Mouse (Mus musculus): Measurements from ENCODE around the gene Rnf150. TPM values are rescaled to one million over a fixed set of nuclear protein-coding genes. Genes with fewer than 3 reads are reported as not detected.
A peak's percentile ranks its signal among the peaks of the same experiment; 100 is the strongest.

The Rnf150 gene
- polyA plus RNA-seq, 1 experiment, result 3.5 TPM

DNA sequence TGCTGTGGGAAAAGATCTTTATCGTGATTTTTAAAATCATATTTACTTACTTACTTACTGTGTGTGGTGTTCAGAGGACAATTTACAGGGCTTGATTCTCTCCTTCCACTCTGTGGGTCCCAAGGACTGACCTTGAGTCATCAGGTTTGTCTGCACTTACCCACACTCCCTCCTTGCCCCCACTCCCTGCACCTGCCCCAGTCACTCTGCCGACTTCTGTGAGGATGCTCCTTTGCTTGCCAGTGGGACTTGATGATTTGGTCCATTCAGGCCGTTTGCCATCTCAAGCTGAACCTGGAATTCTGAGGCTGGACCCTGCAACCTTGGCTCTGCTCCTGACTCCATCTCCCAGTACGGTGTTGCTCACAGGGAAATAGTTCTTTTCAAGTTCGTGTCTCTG, 63.4 kb downstream of the Rnf150 start:
- H3K36me3 ChIP-seq (ENCODE audit: control insufficient read depth, insufficient read depth), result no peaks in the 10 kb centered on the region
- TF ChIP-seq MYOG (IDR thresholded peaks at IDR 0.05; ENCODE audit: control insufficient read depth, extremely low read depth, insufficient read length) (no peak), MYOD1 (IDR thresholded peaks at IDR 0.05; ENCODE audit: control insufficient read depth, insufficient read length, low read depth) (peak; percentile 99), USF1 (IDR thresholded peaks at IDR 0.05; ENCODE audit: low read depth) (no peak)
- no peaks in the 10 kb centered on the region for H3K27me3 ChIP-seq (ENCODE audit: control insufficient read depth, insufficient read depth, insufficient read length)
- no peak overlapping the region for H3K4me3 ChIP-seq (ENCODE audit: insufficient read depth, poor library complexity, severe bottlenecking)
- H3K79me2 ChIP-seq (ENCODE audit: control insufficient read depth, insufficient read depth), result no peaks in the 10 kb centered on the region
- no peaks in the 10 kb centered on the region for H3K79me3 ChIP-seq (ENCODE audit: low read depth)
- no peak overlapping the region for H3ac ChIP-seq (ENCODE audit: control insufficient read depth, insufficient read length, low read depth)

- H3ac ChIP-seq (ENCODE audit: control insufficient read depth, insufficient read length, low read depth), result no peak overlapping the region
- no peaks in the 10 kb centered on the region for H3K79me3 ChIP-seq (ENCODE audit: low read depth)
- H3K79me2 ChIP-seq (ENCODE audit: control insufficient read depth, insufficient read depth), result no peaks in the 10 kb centered on the region
- no peaks in the 10 kb centered on the region for H3K27me3 ChIP-seq (ENCODE audit: control insufficient read depth, insufficient read depth, insufficient read length)
- H3K36me3 ChIP-seq (ENCODE audit: control insufficient read depth, insufficient read depth), result no peaks in the 10 kb centered on the region
- peak; percentile 4 for TF ChIP-seq CEBPB (IDR thresholded peaks at IDR 0.05; ENCODE audit: low read depth)
- peak; percentile 94 for TF ChIP-seq MYOD1 (IDR thresholded peaks at IDR 0.05; ENCODE audit: control insufficient read depth, insufficient read length, low read depth)
- no peak for TF ChIP-seq CTCF (IDR thresholded peaks at IDR 0.05; ENCODE audit: control insufficient read depth, insufficient read depth, insufficient read length)
- no peak overlapping the region for H3K4me3 ChIP-seq (ENCODE audit: insufficient read depth, poor library complexity, severe bottlenecking)
Observed at GRCm38 (mm10) chr8:82931554-82931953, 68.4 kb downstream of the Rnf150 start.

GRCm38 (mm10) chr8:82936162-82936561, 73.0 kb downstream of the Rnf150 start:
- no peaks in the 10 kb centered on the region for H3K36me3 ChIP-seq (ENCODE audit: control insufficient read depth, insufficient read depth)
- no peaks in the 10 kb centered on the region for H3K79me3 ChIP-seq (ENCODE audit: low read depth)
- H3K27me3 ChIP-seq (ENCODE audit: control insufficient read depth, insufficient read depth, insufficient read length), result no peaks in the 10 kb centered on the region
- no peak for TF ChIP-seq MYOD1 (IDR thresholded peaks at IDR 0.05; ENCODE audit: control insufficient read depth, insufficient read length, low read depth)
- no peak for TF ChIP-seq USF1 (IDR thresholded peaks at IDR 0.05; ENCODE audit: low read depth)
- TF ChIP-seq FOSL1 (IDR thresholded peaks at IDR 0.05; ENCODE audit: insufficient read depth, low read length, poor library complexity, severe bottlenecking), result no peak
- no peak for TF ChIP-seq CEBPB (IDR thresholded peaks at IDR 0.05; ENCODE audit: low read depth)
- TF ChIP-seq CTCF (IDR thresholded peaks at IDR 0.05; ENCODE audit: control insufficient read depth, insufficient read depth, insufficient read length), result no peak
- no peak for TF ChIP-seq MAX (IDR thresholded peaks at IDR 0.05)
- no peak for TF ChIP-seq MYOG (IDR thresholded peaks at IDR 0.05; ENCODE audit: control insufficient read depth, extremely low read depth, insufficient read length)
- no peak overlapping the region for H3ac ChIP-seq (ENCODE audit: control insufficient read depth, insufficient read length, low read depth)
- H3K4me3 ChIP-seq (ENCODE audit: insufficient read depth, poor library complexity, severe bottlenecking), result no peak overlapping the region
- no peaks in the 10 kb centered on the region for H3K79me2 ChIP-seq (ENCODE audit: control insufficient read depth, insufficient read depth)

DNA sequence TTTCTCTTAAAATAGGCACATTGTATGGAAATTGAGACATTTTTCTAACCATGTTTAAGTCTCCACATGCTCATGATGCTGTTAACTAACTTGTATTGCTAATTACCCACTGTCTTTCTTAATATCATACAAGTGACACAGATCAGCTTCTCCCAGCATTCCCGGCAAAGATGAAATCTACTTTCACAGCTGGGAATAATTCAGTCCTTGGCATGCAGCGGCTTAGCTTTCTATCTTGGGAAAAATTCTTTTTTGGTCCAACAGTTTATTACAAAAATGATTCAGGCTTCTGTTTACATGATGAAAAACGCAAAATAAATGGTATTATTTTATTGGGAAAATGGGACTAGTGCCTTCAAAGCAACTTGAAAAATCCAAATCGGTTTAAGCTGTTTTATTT, 73.7 kb downstream of the Rnf150 start:
- no peak overlapping the region for H3K4me3 ChIP-seq (ENCODE audit: insufficient read depth, poor library complexity, severe bottlenecking)
- no peaks in the 10 kb centered on the region for H3K79me3 ChIP-seq (ENCODE audit: low read depth)
- H3K79me2 ChIP-seq (ENCODE audit: control insufficient read depth, insufficient read depth), result peaks cover 5% of the 10 kb centered on the region
- no peaks in the 10 kb centered on the region for H3K36me3 ChIP-seq (ENCODE audit: control insufficient read depth, insufficient read depth)
- H3ac ChIP-seq (ENCODE audit: control insufficient read depth, insufficient read length, low read depth), result no peak overlapping the region
- no peak for TF ChIP-seq CTCF (IDR thresholded peaks at IDR 0.05; ENCODE audit: control insufficient read depth, insufficient read depth, insufficient read length)
- no peak for TF ChIP-seq FOSL1 (IDR thresholded peaks at IDR 0.05; ENCODE audit: insufficient read depth, low read length, poor library complexity, severe bottlenecking)
- TF ChIP-seq CEBPB (IDR thresholded peaks at IDR 0.05; ENCODE audit: low read depth), result no peak
- no peak for TF ChIP-seq MYOD1 (IDR thresholded peaks at IDR 0.05; ENCODE audit: control insufficient read depth, insufficient read length, low read depth)
- no peak for TF ChIP-seq MYOG (IDR thresholded peaks at IDR 0.05; ENCODE audit: control insufficient read depth, extremely low read depth, insufficient read length)
- TF ChIP-seq MAX (IDR thresholded peaks at IDR 0.05), result no peak
- no peak for TF ChIP-seq USF1 (IDR thresholded peaks at IDR 0.05; ENCODE audit: low read depth)
- H3K27me3 ChIP-seq (ENCODE audit: control insufficient read depth, insufficient read depth, insufficient read length), result no peaks in the 10 kb centered on the region

- no peak overlapping the region for H3K4me3 ChIP-seq (ENCODE audit: insufficient read depth, poor library complexity, severe bottlenecking)
- TF ChIP-seq CEBPB (IDR thresholded peaks at IDR 0.05; ENCODE audit: low read depth), result peak; percentile 43
- TF ChIP-seq CTCF (IDR thresholded peaks at IDR 0.05; ENCODE audit: control insufficient read depth, insufficient read depth, insufficient read length), result no peak
- no peak for TF ChIP-seq MYOG (IDR thresholded peaks at IDR 0.05; ENCODE audit: control insufficient read depth, extremely low read depth, insufficient read length)
- H3K79me3 ChIP-seq (ENCODE audit: low read depth), result no peaks in the 10 kb centered on the region
- no peaks in the 10 kb centered on the region for H3K36me3 ChIP-seq (ENCODE audit: control insufficient read depth, insufficient read depth)
- no peaks in the 10 kb centered on the region for H3K27me3 ChIP-seq (ENCODE audit: control insufficient read depth, insufficient read depth, insufficient read length)
- H3ac ChIP-seq (ENCODE audit: control insufficient read depth, insufficient read length, low read depth), result no peak overlapping the region
- H3K79me2 ChIP-seq (ENCODE audit: control insufficient read depth, insufficient read depth), result peaks cover 5% of the 10 kb centered on the region
Observed at GRCm38 (mm10) chr8:82939912-82940311, 76.8 kb downstream of the Rnf150 start.

- no peaks in the 10 kb centered on the region for H3K27me3 ChIP-seq (ENCODE audit: control insufficient read depth, insufficient read depth, insufficient read length)
- H3K79me2 ChIP-seq (ENCODE audit: control insufficient read depth, insufficient read depth), result peaks cover 5% of the 10 kb centered on the region
- no peak overlapping the region for H3ac ChIP-seq (ENCODE audit: control insufficient read depth, insufficient read length, low read depth)
- TF ChIP-seq MYOD1 (IDR thresholded peaks at IDR 0.05; ENCODE audit: control insufficient read depth, insufficient read length, low read depth) (no peak), USF1 (IDR thresholded peaks at IDR 0.05; ENCODE audit: low read depth) (no peak), CEBPB (IDR thresholded peaks at IDR 0.05; ENCODE audit: low read depth) (no peak), MAX (IDR thresholded peaks at IDR 0.05) (peak; percentile 12)
- H3K79me3 ChIP-seq (ENCODE audit: low read depth), result no peaks in the 10 kb centered on the region
- no peaks in the 10 kb centered on the region for H3K36me3 ChIP-seq (ENCODE audit: control insufficient read depth, insufficient read depth)
- H3K4me3 ChIP-seq (ENCODE audit: insufficient read depth, poor library complexity, severe bottlenecking), result no peak overlapping the region
Observed at GRCm38 (mm10) chr8:82943223-82944006, 80.3 kb downstream of the Rnf150 start.

All from C2C12 (cell line).